Mouse (Mus musculus): ENCODE results near the gene Wee2. TPM values are rescaled to one million over a fixed set of nuclear protein-coding genes. Genes with fewer than 3 reads are reported as not detected.
A peak's percentile ranks its signal among the peaks of the same experiment; 100 is the strongest.

Wee2 gene
- total and polyA plus RNA-seq, 3 experiments, result not detected

- intact Hi-C loops (cut with DNase I), result no loop called here
- no peaks in the 10 kb centered on the region for H3K36me3 ChIP-seq (ENCODE audit: control insufficient read depth, insufficient read depth, low read length)
- TF ChIP-seq CTCF (IDR thresholded peaks at IDR 0.05) (no peak), EP300 (IDR thresholded peaks at IDR 0.05; ENCODE audit: insufficient read depth, low read depth, low read length) (no peak), POLR2A (IDR thresholded peaks at IDR 0.05; ENCODE audit: insufficient read depth, low read depth, low read length) (no peak)
- no peaks in the 10 kb centered on the region for H3K79me2 ChIP-seq (replicated peaks; ENCODE audit: control insufficient read depth, insufficient read depth, low read length)
- under 1% methylated on average over 38 of the region's 38 CpGs for WGBS
- peak; percentile 88 to 92 for DNase-seq
- H3K9ac ChIP-seq (ENCODE audit: low read depth, low read length), result peak within 1 kb of the TSS; percentile 90
- H3K4me3 ChIP-seq, result peak within 1 kb of the TSS; percentile 98
- no peaks in the 10 kb centered on the region; the same call in 1 of the 2 replicates for H3K27me3 ChIP-seq (ENCODE audit: control insufficient read depth, insufficient read depth, low read length)
- H3K27ac ChIP-seq, result peak within 1 kb of the TSS; percentile 57
- H3K4me1 ChIP-seq (ENCODE audit: control insufficient read depth, insufficient read depth, low read length), result no peaks in the 10 kb centered on the region
These were observed 2.8 kb upstream of the Wee2 start, which contains the start of gene E330009J07Rik for GRCm38 (mm10) chr6:40436047-40436483. Gene E330009J07Rik (minus strand): TSS chr6:40436135.

DNA sequence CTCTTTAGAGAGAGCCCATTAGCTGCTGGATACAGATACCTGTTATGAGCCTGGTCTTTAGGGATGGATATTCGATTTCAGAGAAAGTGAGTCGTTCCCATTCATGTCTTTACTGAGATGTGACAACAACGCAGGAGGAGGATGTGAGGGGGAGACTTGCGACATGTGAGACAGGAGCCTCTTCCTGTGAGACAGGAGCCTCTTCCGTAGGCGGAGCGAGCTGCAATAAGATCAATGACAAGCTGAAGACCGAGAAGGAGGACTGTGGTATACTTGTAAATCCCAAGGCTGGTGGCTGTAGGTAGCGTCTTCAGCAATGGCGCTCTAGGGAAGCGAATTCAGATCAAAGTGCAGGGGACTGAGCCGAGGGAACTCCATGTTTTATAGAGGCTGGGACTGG is 843 bp downstream of the Wee2 start:
- 25% methylated on average over 12 of the region's 12 CpGs for WGBS
- Histone ChIP-seq H3K27me3 (ENCODE audit: control insufficient read depth, insufficient read depth, low read length) (peaks cover 2% of the 10 kb centered on the region; the same call in 1 of the 2 replicates), H3K27ac (no peak overlapping the region), H3K4me3 (no peak overlapping the region), H3K4me1 (ENCODE audit: control insufficient read depth, insufficient read depth, low read length) (no peaks in the 10 kb centered on the region), H3K79me2 (replicated peaks; ENCODE audit: control insufficient read depth, insufficient read depth, low read length) (no peaks in the 10 kb centered on the region), H3K9ac (ENCODE audit: low read depth, low read length) (no peak overlapping the region), H3K36me3 (ENCODE audit: control insufficient read depth, insufficient read depth, low read length) (no peaks in the 10 kb centered on the region)
- intact Hi-C loops (cut with DNase I), result no loop called here
- DNase-seq, result no peak
- TF ChIP-seq EP300 (IDR thresholded peaks at IDR 0.05; ENCODE audit: insufficient read depth, low read depth, low read length), result no peak
- no peak for TF ChIP-seq CTCF (IDR thresholded peaks at IDR 0.05)
- TF ChIP-seq POLR2A (IDR thresholded peaks at IDR 0.05; ENCODE audit: insufficient read depth, low read depth, low read length), result no peak

GRCm38 (mm10) chr6:40441276-40441675 is 2.4 kb downstream of the Wee2 start:
- 44% methylated on average over 3 of the region's 3 CpGs for WGBS
- Histone ChIP-seq H3K27me3 (ENCODE audit: control insufficient read depth, insufficient read depth, low read length) (peaks cover 3% of the 10 kb centered on the region; the same call in 1 of the 2 replicates), H3K36me3 (ENCODE audit: control insufficient read depth, insufficient read depth, low read length) (no peaks in the 10 kb centered on the region), H3K4me1 (ENCODE audit: control insufficient read depth, insufficient read depth, low read length) (no peaks in the 10 kb centered on the region), H3K4me3 (no peak overlapping the region), H3K9ac (ENCODE audit: low read depth, low read length) (no peak overlapping the region), H3K79me2 (replicated peaks; ENCODE audit: control insufficient read depth, insufficient read depth, low read length) (no peaks in the 10 kb centered on the region), H3K27ac (no peak overlapping the region)
- no peak for DNase-seq
- TF ChIP-seq EP300 (IDR thresholded peaks at IDR 0.05; ENCODE audit: insufficient read depth, low read depth, low read length) (no peak), POLR2A (IDR thresholded peaks at IDR 0.05; ENCODE audit: insufficient read depth, low read depth, low read length) (no peak), CTCF (IDR thresholded peaks at IDR 0.05) (no peak)
- intact Hi-C loops (cut with DNase I), result no loop called here

DNA sequence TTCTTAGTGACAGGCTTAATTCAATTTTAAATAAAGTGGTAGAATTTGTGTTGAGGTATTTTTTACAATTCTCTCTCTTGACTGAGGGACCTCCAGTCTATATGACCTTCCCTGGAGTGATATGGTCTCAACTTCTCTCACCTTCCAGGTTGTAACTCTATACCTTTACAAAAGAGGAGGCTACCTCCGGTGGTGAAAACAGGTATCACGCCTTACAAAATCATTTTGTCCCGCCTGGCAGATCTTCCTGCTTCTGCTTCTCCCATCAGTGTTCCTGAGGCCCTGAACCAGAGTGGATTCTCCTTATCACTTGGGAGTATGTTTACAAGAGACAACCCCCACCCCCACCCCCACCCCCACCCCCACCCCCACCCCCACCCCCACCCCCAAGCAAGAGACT is 2.9 kb downstream of the Wee2 start:
- Histone ChIP-seq H3K4me3 (no peak overlapping the region), H3K36me3 (ENCODE audit: control insufficient read depth, insufficient read depth, low read length) (no peaks in the 10 kb centered on the region), H3K27me3 (ENCODE audit: control insufficient read depth, insufficient read depth, low read length) (peaks cover 3% of the 10 kb centered on the region; the same call in 1 of the 2 replicates), H3K27ac (no peak overlapping the region), H3K79me2 (replicated peaks; ENCODE audit: control insufficient read depth, insufficient read depth, low read length) (no peaks in the 10 kb centered on the region), H3K4me1 (ENCODE audit: control insufficient read depth, insufficient read depth, low read length) (no peaks in the 10 kb centered on the region), H3K9ac (ENCODE audit: low read depth, low read length) (no peak overlapping the region)
- no peak for DNase-seq
- no peak for TF ChIP-seq EP300 (IDR thresholded peaks at IDR 0.05; ENCODE audit: insufficient read depth, low read depth, low read length)
- no peak for TF ChIP-seq CTCF (IDR thresholded peaks at IDR 0.05)
- no peak for TF ChIP-seq POLR2A (IDR thresholded peaks at IDR 0.05; ENCODE audit: insufficient read depth, low read depth, low read length)
- intact Hi-C loops (cut with DNase I), result no loop called here
- 30% methylated on average over 3 of the region's 3 CpGs for WGBS

DNA sequence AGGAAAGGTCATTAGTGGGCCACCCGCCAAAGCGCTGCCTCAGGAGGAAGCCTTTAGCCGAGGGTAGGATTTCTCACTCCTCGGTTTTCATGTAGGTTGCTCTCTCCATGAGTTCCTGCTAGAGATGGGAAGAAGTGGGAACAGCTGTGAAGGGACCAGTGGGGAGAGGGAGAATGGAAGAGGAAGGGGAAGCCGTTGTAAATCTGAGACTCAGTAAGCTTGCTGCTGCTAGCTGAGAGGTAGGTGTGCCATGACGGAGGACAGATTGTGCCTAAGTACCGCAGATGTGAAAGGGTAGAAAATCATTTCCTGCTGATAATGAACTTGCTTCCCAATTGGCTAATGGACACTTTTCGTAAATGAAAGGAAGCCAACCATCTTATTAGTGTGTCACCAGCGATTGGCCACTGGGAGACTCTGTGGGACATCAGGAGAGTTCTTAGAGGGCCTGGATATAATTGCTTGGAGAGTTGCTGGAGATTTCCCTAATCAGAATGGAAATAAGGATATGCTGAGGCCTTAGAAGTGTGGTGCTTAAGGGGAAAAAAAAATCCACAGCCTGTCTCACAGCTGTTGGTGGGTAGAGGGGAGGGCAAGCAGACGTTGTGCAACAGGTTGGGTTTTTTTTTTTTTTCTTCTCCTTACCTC is 4.5 kb downstream of the Wee2 start:
- intact Hi-C loops (cut with DNase I), result no loop called here
- no peaks in the 10 kb centered on the region for H3K4me1 ChIP-seq (ENCODE audit: control insufficient read depth, insufficient read depth, low read length)
- no peaks in the 10 kb centered on the region for H3K79me2 ChIP-seq (replicated peaks; ENCODE audit: control insufficient read depth, insufficient read depth, low read length)
- TF ChIP-seq EP300 (IDR thresholded peaks at IDR 0.05; ENCODE audit: insufficient read depth, low read depth, low read length), result no peak
- TF ChIP-seq POLR2A (IDR thresholded peaks at IDR 0.05; ENCODE audit: insufficient read depth, low read depth, low read length), result no peak
- no peak for TF ChIP-seq CTCF (IDR thresholded peaks at IDR 0.05)
- H3K36me3 ChIP-seq (ENCODE audit: control insufficient read depth, insufficient read depth, low read length), result no peaks in the 10 kb centered on the region
- H3K9ac ChIP-seq (ENCODE audit: low read depth, low read length), result no peak overlapping the region
- peaks cover 3% of the 10 kb centered on the region; the same call in 1 of the 2 replicates for H3K27me3 ChIP-seq (ENCODE audit: control insufficient read depth, insufficient read depth, low read length)
- DNase-seq, result no peak
- no peak overlapping the region for H3K27ac ChIP-seq
- 21% methylated on average over 10 of the region's 10 CpGs for WGBS
- H3K4me3 ChIP-seq, result no peak overlapping the region

- Histone ChIP-seq H3K9ac (ENCODE audit: low read depth, low read length) (no peak overlapping the region), H3K27ac (no peak overlapping the region), H3K4me1 (ENCODE audit: control insufficient read depth, insufficient read depth, low read length) (no peaks in the 10 kb centered on the region), H3K4me3 (no peak overlapping the region), H3K27me3 (ENCODE audit: control insufficient read depth, insufficient read depth, low read length) (0 out of 2 replicates have a peak, but pooled peaks cover 1% of the 10 kb centered on the region), H3K36me3 (ENCODE audit: control insufficient read depth, insufficient read depth, low read length) (no peaks in the 10 kb centered on the region), H3K79me2 (replicated peaks; ENCODE audit: control insufficient read depth, insufficient read depth, low read length) (no peaks in the 10 kb centered on the region)
- TF ChIP-seq CTCF (IDR thresholded peaks at IDR 0.05), result no peak
- no peak for TF ChIP-seq EP300 (IDR thresholded peaks at IDR 0.05; ENCODE audit: insufficient read depth, low read depth, low read length)
- no peak for TF ChIP-seq POLR2A (IDR thresholded peaks at IDR 0.05; ENCODE audit: insufficient read depth, low read depth, low read length)
- intact Hi-C loops (cut with DNase I), result no loop called here
- no peak for DNase-seq
These were observed 9.7 kb downstream of the Wee2 start for GRCm38 (mm10) chr6:40448626-40449025.
